Mouse (Mus musculus): ENCODE data around the gene Atg4d. TPM values are rescaled to one million over a fixed set of nuclear protein-coding genes. Genes with fewer than 3 reads are reported as not detected.

Gene Atg4d
- polyA plus RNA-seq, 1 experiment from 2014 or later: 42.7 TPM

- ChIA-PET POLR2A (no interaction called here), CTCF (interaction anchor here (0.8 kb wide), 1 partner anchor 37 kb away, joined by 3 read pairs; no protein-coding TSS in a partner anchor)
- no peaks in the 10 kb centered on the region for H3K27me3 ChIP-seq
- in situ Hi-C loops (cut with MboI; ENCODE audit: low pct_unique_long_range_greater_than_20kb): no loop called here
- no peak for TF ChIP-seq CTCF (IDR thresholded peaks at IDR 0.05)
- DNase-seq (ENCODE audit: low read depth, low spot score) (no peak), ATAC-seq (no peak)
These were observed 37.8 kb upstream of the Atg4d start for GRCm38 (mm10) chr9:21227342-21227741.

GRCm38 (mm10) chr9:21231551-21231950, 33.5 kb upstream of the Atg4d start:
- ChIA-PET CTCF (no interaction called here), POLR2A (no interaction called here)
- H3K27me3 ChIP-seq: no peaks in the 10 kb centered on the region
- ATAC-seq (no peak), DNase-seq (ENCODE audit: low read depth, low spot score) (no peak)
- in situ Hi-C loops (cut with MboI; ENCODE audit: low pct_unique_long_range_greater_than_20kb): no loop called here
- no peak for TF ChIP-seq CTCF (IDR thresholded peaks at IDR 0.05)

- ATAC-seq (no peak), DNase-seq (ENCODE audit: low read depth, low spot score) (no peak)
- in situ Hi-C loops (cut with MboI; ENCODE audit: low pct_unique_long_range_greater_than_20kb): no loop called here
- CTCF ChIA-PET: no interaction called here
- no peak for TF ChIP-seq CTCF (IDR thresholded peaks at IDR 0.05)
- POLR2A ChIA-PET: no interaction called here
- H3K27me3 ChIP-seq: no peaks in the 10 kb centered on the region
These were observed 32.2 kb upstream of the Atg4d start for GRCm38 (mm10) chr9:21232867-21233266.

- no peak for DNase-seq (ENCODE audit: low read depth, low spot score)
- H3K27me3 ChIP-seq: no peaks in the 10 kb centered on the region
- in situ Hi-C loops (cut with MboI; ENCODE audit: low pct_unique_long_range_greater_than_20kb): no loop called here
- CTCF ChIA-PET: interaction anchor here (1.0 to 1.4 kb wide), 3 partner anchors 12 to 124 kb away, joined by 3 to 5 read pairs (median 4); no protein-coding TSS in a partner anchor
- no peak for TF ChIP-seq CTCF (IDR thresholded peaks at IDR 0.05)
- POLR2A ChIA-PET: no interaction called here
- no peak for ATAC-seq
These were observed 31.7 kb upstream of the Atg4d start for GRCm38 (mm10) chr9:21233366-21233765.

GRCm38 (mm10) chr9:21233805-21234204, 31.3 kb upstream of the Atg4d start:
- ChIA-PET POLR2A (no interaction called here), CTCF (interaction anchor here (1.0 to 1.4 kb wide), 3 partner anchors 12 to 124 kb away, joined by 3 to 5 read pairs (median 4); no protein-coding TSS in a partner anchor)
- in situ Hi-C loops (cut with MboI; ENCODE audit: low pct_unique_long_range_greater_than_20kb): no loop called here
- TF ChIP-seq CTCF (IDR thresholded peaks at IDR 0.05): no peak
- H3K27me3 ChIP-seq: no peaks in the 10 kb centered on the region
- ATAC-seq (no peak), DNase-seq (ENCODE audit: low read depth, low spot score) (no peak)

GRCm38 (mm10) chr9:21235341-21235740, 29.8 kb upstream of the Atg4d start:
- TF ChIP-seq CTCF (IDR thresholded peaks at IDR 0.05): no peak

GRCm38 (mm10) chr9:21236991-21237367, 28.1 kb upstream of the Atg4d start:
- POLR2A ChIA-PET: interaction anchor here (0.6 kb wide), 1 partner anchor 88 kb away, joined by 3 read pairs; no protein-coding TSS in a partner anchor
- in situ Hi-C loops (cut with MboI; ENCODE audit: low pct_unique_long_range_greater_than_20kb): no loop called here
- no peaks in the 10 kb centered on the region for H3K27me3 ChIP-seq
- no peak for TF ChIP-seq CTCF (IDR thresholded peaks at IDR 0.05)
- ATAC-seq: no peak
- CTCF ChIA-PET: interaction anchor here (0.7 to 1.9 kb wide), 3 partner anchors 15 to 69 kb away, joined by 3 to 4 read pairs (median 4); no protein-coding TSS in a partner anchor
- DNase-seq (ENCODE audit: low read depth, low spot score): no peak

More at GRCm38 (mm10) chr9:21235341-21235740, 29.8 kb upstream of the Atg4d start:
- ChIA-PET POLR2A (no interaction called here), CTCF (interaction anchor here (1.3 kb wide), 1 partner anchor 10 kb away, joined by 3 read pairs; no protein-coding TSS in a partner anchor)
- H3K27me3 ChIP-seq: no peaks in the 10 kb centered on the region
- no peak for DNase-seq (ENCODE audit: low read depth, low spot score)
- in situ Hi-C loops (cut with MboI; ENCODE audit: low pct_unique_long_range_greater_than_20kb): no loop called here
- ATAC-seq: no peak

GRCm38 (mm10) chr9:21237368-21238003, 27.6 kb upstream of the Atg4d start:
- ATAC-seq: no peak
- H3K27me3 ChIP-seq: no peaks in the 10 kb centered on the region
- in situ Hi-C loops (cut with MboI; ENCODE audit: low pct_unique_long_range_greater_than_20kb): no loop called here
- ChIA-PET POLR2A (interaction anchor here (0.6 kb wide), 1 partner anchor 88 kb away, joined by 3 read pairs; no protein-coding TSS in a partner anchor), CTCF (interaction anchor here (0.7 to 1.9 kb wide), 4 partner anchors 14 to 70 kb away, joined by 3 to 4 read pairs (median 4); no protein-coding TSS in a partner anchor)
- DNase-seq (ENCODE audit: low read depth, low spot score): no peak
- TF ChIP-seq CTCF (IDR thresholded peaks at IDR 0.05): no peak

- DNase-seq (ENCODE audit: low read depth, low spot score) (no peak), ATAC-seq (peak; percentile 8)
- ChIA-PET POLR2A (interaction anchor here (1.1 kb wide), 1 partner anchor 53 kb away, joined by 4 read pairs; the partner anchor contains the start of gene Cdkn2d), CTCF (interaction anchor here (1.1 to 1.9 kb wide), 2 partner anchors 15 to 71 kb away, joined by 3 to 4 read pairs; no protein-coding TSS in a partner anchor)
- in situ Hi-C loops (cut with MboI; ENCODE audit: low pct_unique_long_range_greater_than_20kb): no loop called here
- no peak for TF ChIP-seq CTCF (IDR thresholded peaks at IDR 0.05)
- peaks cover 4% of the 10 kb centered on the region for H3K27me3 ChIP-seq
These were observed 26.9 kb upstream of the Atg4d start for GRCm38 (mm10) chr9:21238004-21238732.

GRCm38 (mm10) chr9:21238733-21239464, 26.2 kb upstream of the Atg4d start, which contains the start of gene Keap1:
Gene Keap1, minus strand, starts transcription at chr9:21239361.
- peaks cover 12% of the 10 kb centered on the region for H3K27me3 ChIP-seq
- no peak for TF ChIP-seq CTCF (IDR thresholded peaks at IDR 0.05)
- DNase-seq (ENCODE audit: low read depth, low spot score) (no peak), ATAC-seq (peak; percentile 84)
- POLR2A ChIA-PET: interaction anchor here (0.7 to 1.1 kb wide), 2 partner anchors 27 to 53 kb away, joined by 4 to 5 read pairs; partner anchors contain the start of gene Cdkn2d
- CTCF ChIA-PET: interaction anchor here (1.1 to 1.9 kb wide), 2 partner anchors 15 to 71 kb away, joined by 3 to 4 read pairs; no protein-coding TSS in a partner anchor
- in situ Hi-C loops (cut with MboI; ENCODE audit: low pct_unique_long_range_greater_than_20kb): no loop called here

Measured in Patski (cell line).